Mouse (Mus musculus): ENCODE data around the gene Ppp1r2. TPM values are rescaled to one million over a fixed set of nuclear protein-coding genes. Genes with fewer than 3 reads are reported as not detected.

Ppp1r2 gene
- polyA plus RNA-seq, 1 experiment from 2014 or later = 160 TPM

- no peak for TF ChIP-seq CTCF (IDR thresholded peaks at IDR 0.05)
- no peak for TF ChIP-seq EP300 (IDR thresholded peaks at IDR 0.05)
- no peak for DNase-seq (ENCODE audit: low spot score)
- H3K9me3 ChIP-seq (ENCODE audit: low read length) = no peaks in the 10 kb centered on the region
- H3K4me3 ChIP-seq (ENCODE audit: low read depth, low read length) = no peak overlapping the region
- H3K27ac ChIP-seq (ENCODE audit: low read length) = no peak overlapping the region
- no peaks in the 10 kb centered on the region for H3K36me3 ChIP-seq (ENCODE audit: insufficient read depth, low read length)
- H3K9ac ChIP-seq (replicated peaks; ENCODE audit: low read depth) = no peak overlapping the region
- 80% methylated on average over 9 of the region's 9 CpGs for WGBS
- no peak for ATAC-seq
- no peak overlapping the region for H3K4me2 ChIP-seq (replicated peaks; ENCODE audit: low read depth, low read length)
- no peaks in the 10 kb centered on the region for H3K27me3 ChIP-seq (replicated peaks; ENCODE audit: insufficient read depth, low read length)
- no peaks in the 10 kb centered on the region for H3K4me1 ChIP-seq (ENCODE audit: insufficient read depth, low read depth, low read length)
Measured at GRCm38 (mm10) chr16:31241433-31241832, 33.6 kb downstream of the Ppp1r2 start.

GRCm38 (mm10) chr16:31240569-31240968 is 34.5 kb downstream of the Ppp1r2 start:
- ATAC-seq = no peak
- 91% methylated on average over 8 of the region's 8 CpGs for WGBS
- no peak for TF ChIP-seq CTCF (IDR thresholded peaks at IDR 0.05)
- no peak for TF ChIP-seq EP300 (IDR thresholded peaks at IDR 0.05)
- H3K4me2 ChIP-seq (replicated peaks; ENCODE audit: low read depth, low read length) = no peak overlapping the region
- H3K4me3 ChIP-seq (ENCODE audit: low read depth, low read length) = no peak overlapping the region
- H3K9me3 ChIP-seq (ENCODE audit: low read length) = no peaks in the 10 kb centered on the region
- DNase-seq (ENCODE audit: low spot score) = no peak
- no peak overlapping the region for H3K27ac ChIP-seq (ENCODE audit: low read length)
- no peaks in the 10 kb centered on the region for H3K36me3 ChIP-seq (ENCODE audit: insufficient read depth, low read length)
- H3K27me3 ChIP-seq (replicated peaks; ENCODE audit: insufficient read depth, low read length) = no peaks in the 10 kb centered on the region
- no peak overlapping the region for H3K9ac ChIP-seq (replicated peaks; ENCODE audit: low read depth)
- no peaks in the 10 kb centered on the region for H3K4me1 ChIP-seq (ENCODE audit: insufficient read depth, low read depth, low read length)

- no peak overlapping the region for H3K27ac ChIP-seq (ENCODE audit: low read length)
- H3K9ac ChIP-seq (replicated peaks; ENCODE audit: low read depth) = no peak overlapping the region
- no peak overlapping the region for H3K4me2 ChIP-seq (replicated peaks; ENCODE audit: low read depth, low read length)
- H3K27me3 ChIP-seq (replicated peaks; ENCODE audit: insufficient read depth, low read length) = no peaks in the 10 kb centered on the region
- ATAC-seq = no peak
- TF ChIP-seq EP300 (IDR thresholded peaks at IDR 0.05) (no peak), CTCF (IDR thresholded peaks at IDR 0.05) (no peak)
- no peak overlapping the region for H3K4me3 ChIP-seq (ENCODE audit: low read depth, low read length)
- H3K36me3 ChIP-seq (ENCODE audit: insufficient read depth, low read length) = no peaks in the 10 kb centered on the region
- DNase-seq (ENCODE audit: low spot score) = no peak
- 60% methylated on average over 5 of the region's 5 CpGs for WGBS
- peaks cover 5% of the 10 kb centered on the region; the same call in 1 of the 2 replicates for H3K4me1 ChIP-seq (ENCODE audit: insufficient read depth, low read depth, low read length)
- no peaks in the 10 kb centered on the region for H3K9me3 ChIP-seq (ENCODE audit: low read length)
Measured at GRCm38 (mm10) chr16:31238281-31238680, 36.8 kb downstream of the Ppp1r2 start.

GRCm38 (mm10) chr16:31235457-31236310 is 39.4 kb downstream of the Ppp1r2 start:
- TF ChIP-seq EP300 (IDR thresholded peaks at IDR 0.05) (no peak), CTCF (IDR thresholded peaks at IDR 0.05) (no peak)
- Histone ChIP-seq H3K4me1 (ENCODE audit: insufficient read depth, low read depth, low read length) (peaks cover 9% of the 10 kb centered on the region), H3K4me3 (ENCODE audit: low read depth, low read length) (no peak overlapping the region), H3K9ac (replicated peaks; ENCODE audit: low read depth) (no peak overlapping the region), H3K4me2 (replicated peaks; ENCODE audit: low read depth, low read length) (no peak overlapping the region), H3K27ac (ENCODE audit: low read length) (no peak overlapping the region), H3K27me3 (replicated peaks; ENCODE audit: insufficient read depth, low read length) (no peaks in the 10 kb centered on the region), H3K36me3 (ENCODE audit: insufficient read depth, low read length) (no peaks in the 10 kb centered on the region), H3K9me3 (ENCODE audit: low read length) (no peaks in the 10 kb centered on the region)
- 26% methylated on average over 17 of the region's 18 CpGs for WGBS
- no peak for DNase-seq (ENCODE audit: low spot score)
- ATAC-seq = peak; percentile 34

GRCm38 (mm10) chr16:31234808-31235456 is 40.1 kb downstream of the Ppp1r2 start:
- no peak overlapping the region for H3K9ac ChIP-seq (replicated peaks; ENCODE audit: low read depth)
- no peaks in the 10 kb centered on the region for H3K36me3 ChIP-seq (ENCODE audit: insufficient read depth, low read length)
- peaks cover 9% of the 10 kb centered on the region for H3K4me1 ChIP-seq (ENCODE audit: insufficient read depth, low read depth, low read length)
- WGBS = 88% methylated on average over 12 of the region's 12 CpGs
- TF ChIP-seq EP300 (IDR thresholded peaks at IDR 0.05) (no peak), CTCF (IDR thresholded peaks at IDR 0.05) (no peak)
- H3K9me3 ChIP-seq (ENCODE audit: low read length) = no peaks in the 10 kb centered on the region
- H3K4me2 ChIP-seq (replicated peaks; ENCODE audit: low read depth, low read length) = no peak overlapping the region
- no peak overlapping the region for H3K4me3 ChIP-seq (ENCODE audit: low read depth, low read length)
- DNase-seq (ENCODE audit: low spot score) (no peak), ATAC-seq (no peak)
- no peak overlapping the region for H3K27ac ChIP-seq (ENCODE audit: low read length)
- H3K27me3 ChIP-seq (replicated peaks; ENCODE audit: insufficient read depth, low read length) = no peaks in the 10 kb centered on the region

- Histone ChIP-seq H3K27ac (ENCODE audit: low read length) (no peak overlapping the region), H3K4me2 (replicated peaks; ENCODE audit: low read depth, low read length) (peak overlapping the region; percentile 54; the same call in 1 of the 2 replicates), H3K9ac (replicated peaks; ENCODE audit: low read depth) (no peak overlapping the region), H3K27me3 (replicated peaks; ENCODE audit: insufficient read depth, low read length) (no peaks in the 10 kb centered on the region), H3K9me3 (ENCODE audit: low read length) (no peaks in the 10 kb centered on the region), H3K36me3 (ENCODE audit: insufficient read depth, low read length) (no peaks in the 10 kb centered on the region), H3K4me3 (ENCODE audit: low read depth, low read length) (no peak overlapping the region), H3K4me1 (ENCODE audit: insufficient read depth, low read depth, low read length) (peaks cover 9% of the 10 kb centered on the region)
- no peak for ATAC-seq
- TF ChIP-seq CTCF (IDR thresholded peaks at IDR 0.05) (no peak), EP300 (IDR thresholded peaks at IDR 0.05) (no peak)
- no peak for DNase-seq (ENCODE audit: low spot score)
- WGBS = 59% methylated on average over 3 of the region's 3 CpGs
Measured at GRCm38 (mm10) chr16:31234356-31234755, 40.7 kb downstream of the Ppp1r2 start.

Measured in lung, postnatal 0 days (tissue).